Mouse (Mus musculus) induced T-regulatory cell, adult 2 months (primary cell): ENCODE measurements around the gene Zfp184.

ENCODE experiments used
- DNase-seq: peaks from one replicate; pipeline ENCODE4 v3.0.0-alpha.2; 2012; ENCODE audit warnings: low read depth

The Zfp184 gene

DNA sequence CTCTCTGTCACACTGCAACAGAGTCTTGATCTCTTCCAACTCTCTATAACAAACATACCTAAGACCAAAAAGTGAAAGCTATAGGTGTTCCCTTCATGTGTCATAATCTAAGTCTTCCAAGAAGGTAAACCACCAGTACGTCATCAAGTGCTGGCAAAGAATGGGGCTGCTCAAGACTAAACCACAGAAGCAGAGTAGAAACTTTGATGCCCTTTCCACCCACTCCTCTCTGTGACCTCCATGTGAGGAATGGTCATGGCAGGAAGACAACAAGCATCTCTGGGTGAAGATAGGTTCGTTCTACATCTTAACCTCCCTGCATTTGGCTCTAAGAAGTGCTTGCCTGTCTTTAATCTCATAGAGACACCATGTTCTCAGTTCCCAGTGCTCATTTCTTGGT lies 39.6 kb downstream of the Zfp184 start:
- DNase-seq, result peak; percentile 56

DNA sequence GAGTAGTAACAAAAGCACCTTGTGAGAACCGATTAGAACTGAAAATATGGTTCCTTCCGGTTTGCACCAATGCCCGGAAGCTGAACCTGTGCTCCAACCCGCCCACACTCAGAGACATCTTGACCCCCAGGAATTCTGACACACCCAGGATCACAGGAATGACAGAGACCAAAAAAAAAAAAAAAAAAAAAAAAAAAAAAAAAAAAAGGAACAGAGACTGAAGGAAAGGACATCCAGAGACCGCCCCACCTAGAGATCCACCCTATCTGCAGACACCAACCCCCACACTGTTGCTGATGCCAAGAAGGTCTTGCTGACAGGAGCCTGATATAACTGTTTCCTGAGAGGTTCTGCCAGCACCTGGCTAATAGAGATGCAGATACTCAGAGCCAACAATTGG lies 47.7 kb downstream of the Zfp184 start:
- DNase-seq, result no peak

DNA sequence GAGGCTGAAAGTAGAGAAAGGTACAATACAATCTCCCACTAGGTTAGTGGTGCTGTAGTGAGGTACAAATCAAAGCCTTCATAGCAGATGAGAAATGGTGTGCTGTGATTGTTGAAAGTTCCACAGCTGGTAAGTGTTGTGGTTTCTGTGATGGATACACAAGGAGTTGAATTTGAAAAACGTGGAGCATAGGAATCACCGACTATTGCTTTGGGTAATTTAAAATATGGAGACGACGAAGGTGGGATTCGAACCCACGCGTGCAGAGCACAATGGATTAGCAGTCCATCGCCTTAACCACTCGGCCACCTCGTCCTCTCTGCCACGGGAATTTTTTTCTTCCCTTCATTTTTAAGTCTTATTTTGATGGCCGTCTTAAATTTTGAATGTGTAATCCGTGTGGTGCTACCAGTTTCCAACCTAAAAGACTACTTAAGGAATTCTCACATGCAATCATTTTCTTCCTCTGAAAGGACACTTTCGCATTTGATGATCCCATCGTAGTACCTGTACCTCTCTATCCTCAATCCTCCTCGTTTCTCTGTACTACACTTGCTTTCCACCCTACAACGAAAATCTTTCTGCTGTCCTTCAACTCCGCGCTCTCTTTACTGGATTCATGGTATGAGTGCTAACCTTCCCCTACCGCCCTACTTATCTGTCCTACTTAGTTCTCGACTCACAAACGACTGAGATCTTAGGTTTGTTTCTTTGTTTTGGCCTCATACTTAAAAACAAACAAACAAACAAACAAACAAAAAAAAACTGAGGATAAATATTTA lies 49.3 kb downstream of the Zfp184 start:
- DNase-seq, result peak; percentile 56

DNA sequence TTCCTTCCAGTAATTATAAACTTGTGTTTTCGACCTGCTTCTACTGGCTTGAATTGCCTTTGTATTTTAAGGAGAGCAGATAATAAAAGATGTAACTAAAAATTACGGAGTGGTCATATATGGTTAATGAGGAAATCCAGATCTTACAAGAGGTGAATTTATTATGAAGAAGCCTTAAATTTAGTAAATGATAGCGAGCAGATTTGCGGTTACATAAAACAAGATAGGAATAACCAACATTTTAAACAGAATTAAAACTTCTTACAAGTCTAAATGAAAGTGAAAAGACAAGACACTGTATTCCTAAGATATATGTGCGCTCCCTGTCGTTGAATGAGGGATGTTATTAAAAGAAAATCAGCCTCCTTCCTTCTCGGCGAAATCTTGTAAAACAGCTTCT lies 50.0 kb downstream of the Zfp184 start:
- DNase-seq, result no peak

DNA sequence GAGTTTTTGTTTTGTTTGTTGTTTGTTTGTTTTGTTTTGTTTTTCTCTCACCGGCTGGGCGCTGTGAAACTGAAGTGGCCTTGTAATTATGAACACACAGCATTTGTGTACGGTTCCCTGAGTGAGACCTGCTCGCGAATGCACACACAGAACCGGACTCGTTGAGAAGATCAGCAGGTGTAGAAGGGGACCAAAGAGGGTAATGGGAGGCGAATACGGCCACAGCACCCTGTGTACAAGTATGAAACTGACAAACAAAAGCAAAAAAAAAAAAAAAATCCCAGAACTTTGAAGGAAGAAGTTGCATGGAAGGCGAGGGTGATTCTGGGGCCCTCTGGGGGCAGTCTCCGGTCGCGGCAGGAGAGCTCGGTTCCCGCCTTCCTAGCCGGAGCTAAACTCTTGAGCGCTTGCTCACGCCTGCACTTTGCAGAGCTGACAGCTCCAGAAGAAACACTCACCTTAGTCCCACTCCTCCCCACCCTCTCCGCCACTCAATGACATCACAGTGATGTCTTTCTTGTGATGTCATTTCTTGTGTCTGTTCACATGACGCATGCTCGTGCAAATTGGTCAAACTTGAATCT lies 50.5 kb downstream of the Zfp184 start:
- DNase-seq, result peak; percentile 70

DNA sequence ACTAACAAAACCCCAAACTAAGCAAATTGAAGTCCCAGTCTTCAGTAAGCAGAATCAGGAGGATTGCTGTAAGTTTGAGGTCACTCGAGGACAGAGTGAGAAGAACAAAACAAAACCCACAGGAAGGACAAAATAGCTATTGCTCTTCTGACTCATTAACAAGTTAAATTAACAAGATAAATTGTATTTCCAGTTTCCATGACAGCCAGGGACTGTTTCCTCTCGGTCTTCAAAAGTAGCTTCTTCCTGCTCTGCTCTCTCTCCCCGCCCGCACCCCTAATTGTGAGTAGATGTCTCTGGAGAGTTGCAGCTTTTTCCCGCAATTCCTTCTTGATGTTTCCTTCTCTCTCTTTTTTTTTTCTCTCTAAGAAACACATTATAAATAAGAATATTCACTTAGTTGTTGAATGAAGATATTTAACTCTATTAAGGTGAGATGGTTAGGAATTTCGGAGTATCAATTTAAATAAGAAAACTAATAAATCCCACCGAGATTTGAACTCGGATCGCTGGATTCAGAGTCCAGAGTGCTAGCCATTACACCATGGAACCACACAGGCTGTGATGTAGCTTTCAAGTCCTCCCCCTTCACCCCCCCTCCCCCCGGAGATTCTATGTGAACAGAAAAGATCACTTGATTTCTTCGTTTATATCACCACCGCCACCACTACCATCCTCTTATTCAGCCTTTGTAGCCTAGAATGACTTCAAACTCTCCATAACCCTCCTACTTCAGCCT lies 51.4 kb downstream of the Zfp184 start:
- DNase-seq, result peak; percentile 69

DNA sequence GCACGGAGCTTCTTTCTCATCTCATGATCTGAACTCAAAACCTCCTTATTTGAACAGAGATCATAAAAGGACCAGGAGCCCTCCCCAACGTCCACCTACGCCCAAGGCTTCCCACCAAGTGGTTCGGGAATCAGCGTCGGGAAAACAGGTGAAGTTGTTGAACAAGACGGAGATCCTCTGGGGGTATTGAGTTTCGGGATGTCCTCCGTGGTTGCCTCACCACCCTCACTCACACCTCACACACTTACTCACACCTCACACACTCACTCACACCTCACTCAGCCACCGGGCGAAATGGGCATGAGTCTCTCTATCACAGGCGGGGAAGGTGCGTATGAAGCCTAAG lies 51.9 kb downstream of the Zfp184 start:
- DNase-seq, result peak; percentile 46

DNA sequence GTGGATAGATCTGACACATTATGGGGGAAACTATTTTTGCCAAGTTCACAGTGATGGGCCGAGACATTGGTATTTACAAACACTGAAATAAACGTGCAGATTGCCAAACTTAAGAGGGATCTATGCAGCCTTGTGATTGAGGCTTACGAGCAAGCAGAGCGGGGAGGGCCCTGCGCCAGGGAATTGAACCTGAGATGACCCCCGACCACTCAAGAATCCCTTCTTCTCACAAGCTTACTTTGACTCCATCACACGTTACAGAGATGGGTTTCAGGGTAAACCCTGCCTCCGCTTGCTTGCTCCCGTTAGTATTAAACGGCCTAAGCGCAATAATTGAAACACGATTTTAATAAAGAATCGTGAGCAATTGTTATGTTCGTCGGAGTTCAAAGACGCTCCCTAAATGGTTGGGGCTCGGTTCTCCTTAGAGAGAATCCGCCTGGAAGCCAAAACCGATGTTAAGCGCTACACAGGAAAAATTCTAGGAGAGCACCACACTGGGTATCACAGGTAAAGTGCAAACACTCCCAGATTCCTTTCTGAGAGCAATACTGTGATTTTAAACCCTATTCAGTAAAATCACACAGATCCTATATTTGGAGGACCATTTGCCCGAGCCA lies 52.4 kb downstream of the Zfp184 start:
- no peak for DNase-seq

DNA sequence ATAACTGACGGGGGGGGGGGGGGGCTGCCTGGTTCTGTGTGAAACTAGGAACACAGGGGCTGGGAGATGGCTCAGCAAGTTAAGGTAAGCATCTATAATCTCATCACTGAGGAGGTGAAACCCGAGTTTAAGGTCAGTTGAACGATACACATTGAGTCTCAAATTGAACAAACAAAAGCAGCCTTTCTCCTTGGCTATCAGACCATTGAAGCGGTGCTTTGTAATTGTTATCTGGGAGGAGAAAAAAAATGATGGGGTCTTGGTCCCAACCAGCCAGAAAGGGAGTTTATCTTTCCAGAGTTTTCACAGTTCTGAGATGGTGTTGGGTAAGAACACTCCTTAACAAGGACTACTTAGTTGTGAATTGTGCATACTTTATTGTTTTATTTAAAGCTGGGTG lies 52.9 kb downstream of the Zfp184 start:
- no peak for DNase-seq

DNA sequence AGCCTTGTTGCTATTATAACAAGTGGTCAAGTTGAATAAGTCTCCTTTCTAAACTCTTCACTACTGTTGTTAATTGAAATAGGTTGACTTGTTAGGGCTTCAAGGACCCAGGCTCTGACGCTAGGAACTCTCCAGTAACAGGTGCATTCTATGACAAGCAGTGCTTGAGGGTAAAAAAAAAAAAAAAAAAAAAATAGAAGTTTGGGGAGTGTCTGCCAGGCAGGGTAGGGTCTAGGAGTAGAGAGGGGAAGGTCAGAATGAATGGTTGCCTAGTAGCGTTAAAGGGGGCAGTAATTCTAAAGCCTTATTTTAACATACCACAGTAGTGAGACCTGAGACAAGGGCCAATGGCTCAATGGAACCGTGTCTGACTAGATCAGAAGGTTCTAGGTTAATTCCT lies 53.5 kb downstream of the Zfp184 start:
- DNase-seq, result no peak

DNA sequence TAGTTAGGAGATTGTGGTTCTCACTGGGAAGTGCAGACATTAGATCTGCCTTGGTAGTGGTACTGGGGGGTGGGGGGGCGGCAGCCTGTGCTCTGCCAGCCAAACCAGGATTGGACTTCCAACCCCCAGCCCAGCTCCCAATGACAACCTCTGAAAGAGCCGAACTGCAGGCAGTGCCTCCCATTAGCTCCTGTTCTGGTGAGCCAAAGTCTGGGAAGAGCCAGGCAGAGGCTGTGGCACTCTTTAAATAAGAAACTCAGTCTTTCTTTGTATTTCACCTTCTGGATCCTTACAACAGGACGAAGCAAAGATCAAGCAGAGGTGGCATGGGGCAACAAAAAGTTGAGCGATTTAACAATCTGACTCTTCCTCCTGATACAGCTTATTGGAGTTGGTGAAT lies 54.3 kb downstream of the Zfp184 start:
- DNase-seq, result no peak

DNA sequence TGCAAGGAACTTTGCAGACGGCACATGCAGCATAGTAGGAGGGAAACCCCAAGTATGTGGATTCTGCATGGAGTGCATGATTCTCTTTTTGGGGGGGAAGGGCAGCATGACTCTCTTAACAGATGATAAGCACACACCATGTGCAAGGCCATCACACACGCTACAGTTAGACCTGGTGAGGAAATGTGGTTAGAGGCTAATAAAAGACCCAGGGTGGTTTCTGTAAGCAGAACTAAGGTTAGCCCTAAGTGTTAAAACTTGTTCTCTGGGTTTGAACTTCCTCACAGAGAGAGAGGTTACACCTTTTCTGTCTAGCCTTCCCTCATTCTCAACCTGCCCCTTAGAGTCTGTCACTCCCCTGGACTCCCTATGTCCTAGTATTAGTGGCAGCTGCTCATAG lies 56.5 kb downstream of the Zfp184 start:
- DNase-seq, result no peak

DNA sequence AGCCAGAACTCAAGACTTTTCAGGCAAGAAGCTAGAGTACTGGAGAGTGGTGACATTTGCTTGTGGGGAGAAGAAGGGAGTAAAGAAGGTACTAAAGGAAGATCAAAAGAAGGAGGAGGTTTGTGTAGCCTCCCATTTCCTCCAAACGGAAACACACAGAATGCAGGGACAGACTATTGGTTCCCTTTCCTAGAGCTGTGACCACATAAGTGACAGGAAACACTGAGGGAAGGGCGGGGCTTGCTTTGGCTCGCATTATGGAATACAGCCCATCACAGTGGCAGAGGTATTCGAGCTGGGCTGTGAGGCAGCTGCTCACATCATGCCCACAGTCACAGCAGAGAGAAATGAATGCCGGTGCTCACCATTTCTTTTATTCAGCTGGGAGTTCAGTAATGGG lies 56.9 kb downstream of the Zfp184 start:
- peak; percentile 64 for DNase-seq

DNA sequence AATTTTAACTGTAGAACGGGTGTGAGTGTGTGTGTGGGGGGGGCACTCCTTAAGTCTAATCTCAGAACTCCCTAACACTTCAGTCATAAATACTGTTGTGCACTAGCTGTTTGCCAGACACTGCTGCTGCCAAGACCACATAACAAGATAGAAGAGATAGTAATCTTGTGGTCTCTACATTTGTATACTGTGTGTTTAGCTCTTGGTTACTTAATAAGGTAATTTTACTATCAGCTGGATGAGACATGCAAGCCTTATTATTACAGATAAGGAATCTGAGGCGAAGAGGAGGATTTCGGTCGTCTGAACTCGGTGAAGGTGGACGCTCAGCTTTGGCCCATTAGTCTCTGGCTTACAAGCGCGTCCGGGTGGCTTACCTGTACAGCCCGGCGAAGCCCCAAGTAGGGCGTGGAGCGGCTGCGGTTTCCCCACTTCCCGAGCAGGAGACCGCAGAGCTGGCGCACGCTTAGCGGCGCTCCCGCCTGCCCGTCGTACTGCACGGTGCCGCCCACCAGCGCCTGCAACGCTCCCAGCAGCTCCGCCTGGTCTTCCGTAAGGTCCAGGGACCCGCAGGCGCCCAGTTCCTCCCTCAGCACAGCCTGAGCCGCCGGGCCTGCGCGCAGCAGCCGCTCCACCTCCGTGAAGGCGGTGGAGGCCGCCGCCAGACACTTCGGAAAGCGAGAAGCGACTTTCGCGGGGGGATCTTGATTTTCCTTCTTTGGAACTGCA lies 60.9 kb downstream of the Zfp184 start:
- DNase-seq, result peak; percentile 81

DNA sequence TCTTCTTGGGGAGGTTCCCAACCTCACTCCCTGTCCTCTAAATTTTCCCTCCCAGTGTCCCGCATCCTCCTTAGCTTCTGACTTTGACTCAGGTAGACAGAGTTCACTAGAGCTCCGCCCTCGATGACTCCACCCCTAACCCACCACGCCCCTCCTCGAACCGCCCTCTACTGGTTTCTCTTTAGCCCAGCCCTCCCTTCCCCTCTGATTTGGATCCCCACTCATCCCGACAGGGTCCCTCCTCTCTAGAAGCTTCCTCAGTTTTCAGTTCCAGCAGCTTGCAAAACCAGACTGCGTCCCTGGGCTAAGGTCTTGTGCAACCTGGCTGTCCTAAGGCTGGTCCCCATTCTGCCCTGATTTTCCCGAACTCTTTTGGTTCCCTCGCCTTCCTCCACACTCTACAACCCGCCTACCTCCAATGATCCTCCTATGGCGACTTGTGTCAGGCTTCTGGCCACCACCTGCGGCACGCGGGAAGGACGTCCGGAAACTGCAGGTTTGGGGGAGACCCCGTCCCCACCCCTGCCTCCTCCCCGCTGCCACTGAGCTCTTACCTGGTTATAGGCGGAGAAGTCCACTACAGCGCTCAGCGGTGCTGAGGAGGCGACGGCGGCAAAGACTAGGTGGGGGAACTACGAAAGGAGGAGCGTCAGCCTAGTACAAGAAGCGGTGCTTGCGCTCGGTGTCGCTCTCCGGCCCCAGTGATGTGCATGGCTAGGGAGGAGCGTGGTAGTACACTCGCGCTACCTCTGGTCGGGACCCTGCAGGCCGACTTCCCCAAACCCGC lies 61.6 kb downstream of the Zfp184 start:
- DNase-seq, result peak; percentile 88

DNA sequence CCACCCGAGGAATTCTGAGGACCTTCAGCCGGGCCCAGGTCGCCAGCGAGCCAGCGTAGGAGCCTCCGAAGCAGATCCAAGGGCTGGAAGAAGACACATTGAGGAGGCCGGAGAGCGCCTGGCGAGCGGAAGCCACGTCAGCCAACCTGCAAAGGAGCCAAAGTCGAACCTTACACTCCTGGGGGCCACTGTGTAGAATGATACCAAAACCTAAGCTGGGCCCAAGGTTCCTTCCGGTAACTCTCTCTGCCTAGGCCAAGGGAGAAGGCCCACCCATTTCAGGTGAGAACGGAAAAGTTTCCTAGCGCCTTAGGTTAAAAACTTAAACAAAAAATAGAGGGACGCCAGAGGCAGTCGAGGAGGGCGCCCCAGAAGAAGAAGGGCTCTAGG lies 62.2 kb downstream of the Zfp184 start:
- no peak for DNase-seq

DNA sequence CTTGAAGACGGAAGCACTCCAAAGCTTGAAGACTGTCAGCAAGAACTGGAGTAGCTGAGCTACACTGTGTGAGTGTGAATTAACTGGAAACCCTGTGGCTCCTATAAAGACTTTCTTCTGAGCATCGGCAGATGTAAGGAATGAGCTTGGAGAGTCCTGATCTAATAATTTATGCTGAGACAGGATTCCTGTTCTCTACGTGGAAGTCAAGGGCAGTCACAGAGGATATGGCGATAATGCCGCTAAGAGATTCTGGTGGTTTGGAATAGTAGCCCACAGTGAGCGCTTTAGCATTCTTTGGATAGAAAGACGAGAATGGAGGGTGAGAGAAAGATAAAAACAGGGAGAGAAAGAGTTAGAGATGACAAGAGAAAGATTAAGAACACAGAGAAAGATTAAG lies 63.0 kb downstream of the Zfp184 start:
- DNase-seq, result no peak

DNA sequence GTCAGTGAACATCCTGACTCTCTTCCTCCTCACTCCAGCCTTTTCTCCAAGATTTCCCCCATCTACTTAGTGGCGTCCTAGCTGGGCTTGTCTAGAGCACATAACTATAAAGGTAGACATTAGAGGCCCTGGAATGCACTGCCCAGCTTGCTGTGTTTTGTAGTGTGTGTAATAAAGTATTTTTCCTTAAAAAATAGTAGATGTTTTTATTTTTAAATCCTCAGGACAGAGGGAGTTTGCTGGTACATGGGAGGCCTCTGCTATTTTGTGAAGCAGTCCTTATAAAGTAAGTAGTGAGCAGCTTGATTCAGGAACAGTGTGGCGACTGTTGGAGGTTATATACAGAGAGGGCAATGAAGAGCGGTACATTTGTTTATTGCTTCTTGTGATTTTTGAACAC lies 63.8 kb downstream of the Zfp184 start:
- DNase-seq, result no peak

DNA sequence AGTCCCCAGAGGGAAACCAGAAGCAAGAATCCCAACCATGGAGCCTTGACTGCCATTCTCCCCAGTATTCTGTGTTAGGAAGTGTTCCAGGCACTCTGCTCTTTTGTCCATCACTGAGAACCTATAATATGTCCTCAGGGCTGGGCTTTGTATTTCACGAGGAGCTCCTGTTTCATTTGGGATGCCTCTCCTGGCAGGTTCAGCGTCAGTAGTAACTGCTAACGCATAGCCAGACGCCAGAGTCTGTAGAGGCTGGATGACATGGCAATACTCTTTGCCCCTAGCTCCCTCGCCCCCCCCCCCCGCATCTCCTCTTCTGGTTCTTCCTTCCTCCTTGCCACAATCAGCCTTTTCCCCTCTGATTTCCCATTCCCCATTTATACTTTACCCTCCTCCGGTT lies 64.7 kb downstream of the Zfp184 start, which contains the start of gene Prss16:
Gene Prss16 (minus strand): TSS at position 101 of the 400 bp plus-strand sequence.
- no peak for DNase-seq
